Mouse (Mus musculus): ENCODE data around the gene 1700029H14Rik. TPM values are rescaled to one million over a fixed set of nuclear protein-coding genes. Genes with fewer than 3 reads are reported as not detected.
A peak's percentile ranks its signal among the peaks of the same experiment; 100 is the strongest.

The 1700029H14Rik gene
- not detected for total RNA-seq (2021)
- long read RNA-seq: 0 reads

- no peak for DNase-seq (ENCODE audit: low spot score in 2 of 2)
Observed at GRCm38 (mm10) chr8:13562118-13562517, at the start of gene 1700029H14Rik. Gene 1700029H14Rik, minus strand, starts transcription at chr8:13562461.

GRCm38 (mm10) chr8:13611702-13612101 lies 49.4 kb upstream of the 1700029H14Rik start:
- DNase-seq (ENCODE audit: low spot score in 2 of 2): no peak

- DNase-seq (ENCODE audit: low spot score in 2 of 2): no peak
Observed at GRCm38 (mm10) chr8:13609971-13610370, 47.7 kb upstream of the 1700029H14Rik start.

GRCm38 (mm10) chr8:13608946-13609345 lies 46.7 kb upstream of the 1700029H14Rik start:
- no peak for DNase-seq (ENCODE audit: low spot score in 2 of 2)

GRCm38 (mm10) chr8:13605920-13606480 lies 43.7 kb upstream of the 1700029H14Rik start:
- no peak for DNase-seq (ENCODE audit: low spot score in 2 of 2)

GRCm38 (mm10) chr8:13602621-13603020 lies 40.4 kb upstream of the 1700029H14Rik start:
- DNase-seq (ENCODE audit: low spot score in 2 of 2): peak; percentile 70 to 73

GRCm38 (mm10) chr8:13601166-13601565 lies 38.9 kb upstream of the 1700029H14Rik start:
- no peak for DNase-seq (ENCODE audit: low spot score in 2 of 2)

GRCm38 (mm10) chr8:13600716-13601115 lies 38.5 kb upstream of the 1700029H14Rik start:
- DNase-seq (ENCODE audit: low spot score in 2 of 2): no peak

- DNase-seq (ENCODE audit: low spot score in 2 of 2): no peak
Observed at GRCm38 (mm10) chr8:13600204-13600603, 37.9 kb upstream of the 1700029H14Rik start.

- no peak for DNase-seq (ENCODE audit: low spot score in 2 of 2)
Observed at GRCm38 (mm10) chr8:13597777-13598176, 35.5 kb upstream of the 1700029H14Rik start.

GRCm38 (mm10) chr8:13595861-13596260 lies 33.6 kb upstream of the 1700029H14Rik start:
- no peak for DNase-seq (ENCODE audit: low spot score in 2 of 2)

- peak; percentile 24 to 37 for DNase-seq (ENCODE audit: low spot score in 2 of 2)
Observed at GRCm38 (mm10) chr8:13594884-13595323, 32.6 kb upstream of the 1700029H14Rik start.

GRCm38 (mm10) chr8:13593340-13593739 lies 31.1 kb upstream of the 1700029H14Rik start:
- DNase-seq (ENCODE audit: low spot score in 2 of 2): no peak

- no peak for DNase-seq (ENCODE audit: low spot score in 2 of 2)
Observed at GRCm38 (mm10) chr8:13591246-13591645, 29.0 kb upstream of the 1700029H14Rik start.

GRCm38 (mm10) chr8:13589071-13589470 lies 26.8 kb upstream of the 1700029H14Rik start:
- DNase-seq (ENCODE audit: low spot score in 2 of 2): no peak

- no peak for DNase-seq (ENCODE audit: low spot score in 2 of 2)
Observed at GRCm38 (mm10) chr8:13584652-13585051, 22.4 kb upstream of the 1700029H14Rik start.

- DNase-seq (ENCODE audit: low spot score in 2 of 2): no peak
Observed at GRCm38 (mm10) chr8:13577869-13578268, 15.6 kb upstream of the 1700029H14Rik start.

GRCm38 (mm10) chr8:13571999-13572398 lies 9.7 kb upstream of the 1700029H14Rik start:
- no peak for DNase-seq (ENCODE audit: low spot score in 2 of 2)

- DNase-seq (ENCODE audit: low spot score in 2 of 2): no peak
Observed at GRCm38 (mm10) chr8:13557526-13557925, 4.7 kb downstream of the 1700029H14Rik start.

- DNase-seq (ENCODE audit: low spot score in 2 of 2): no peak
Observed at GRCm38 (mm10) chr8:13551574-13551830, 10.8 kb downstream of the 1700029H14Rik start.

GRCm38 (mm10) chr8:13550718-13551573 lies 11.3 kb downstream of the 1700029H14Rik start:
- peak; percentile 93 to 94 for DNase-seq (ENCODE audit: low spot score in 2 of 2)

- peak; percentile 62 to 70 for DNase-seq (ENCODE audit: low spot score in 2 of 2)
Observed at GRCm38 (mm10) chr8:13548831-13549230, 13.4 kb downstream of the 1700029H14Rik start.

GRCm38 (mm10) chr8:13548235-13548634 lies 14.0 kb downstream of the 1700029H14Rik start:
- DNase-seq (ENCODE audit: low spot score in 2 of 2): peak; percentile 54 to 62

All from layer of hippocampus, postnatal 10 days (tissue).